Mouse (Mus musculus): ENCODE results near the gene Otulinl. TPM values are rescaled to one million over a fixed set of nuclear protein-coding genes. Genes with fewer than 3 reads are reported as not detected.

Otulinl gene
- polyA plus RNA-seq (2017; shearing (Covaris generic)), result 134 TPM

GRCm38 (mm10) chr15:27681419-27682187 is at the start of gene Otulinl:
Otulinl (minus strand) TSS chr15:27681579.

GRCm38 (mm10) chr15:27630601-27631383 is 50.6 kb downstream of the Otulinl start, which contains the start of gene Otulin:
Otulin (minus strand) TSS chr15:27630693.

Other genes starting within 250 kb of the Otulinl start
- gene Ank, start 214.9 kb downstream of the Otulinl start, polyA plus RNA-seq (2017; shearing (Covaris generic)), result 27.2 TPM
- gene Otulin, start 50.9 kb downstream of the Otulinl start, polyA plus RNA-seq (2017; shearing (Covaris generic)), result 84.5 TPM